9 mouse cellular contexts compared by ENCODE assay signal in genomic region chr10:24447135-24447534, GRCm38 (mm10).
A peak's percentile ranks its signal among the peaks of the same experiment; 100 is the strongest.
DNase-seq lines count a peak whose midpoint lies in the region; ATAC-seq and TF ChIP-seq lines count a peak whose summit lies in the region.
"Had no signal": no experiment of that assay in that cellular context is flagged by ENCODE, and none has a peak within 500 bp of the region (broad histone marks: within the 10 kb centered on the region; RNA-seq: fewer than 3 reads in every experiment).

No protein-coding gene starts in this region.

- no peak for TF ChIP-seq CTCF in testis, adult 2 months (IDR thresholded peaks at IDR 0.05; ENCODE audit: control insufficient read depth, insufficient read depth, insufficient replicate concordance, low read depth, low read length)
- no peak for TF ChIP-seq CTCF in left cerebral cortex, adult 2 months (IDR thresholded peaks at IDR 0.05)

- H3K36me3 ChIP-seq in testis, adult 2 months (ENCODE audit: control insufficient read depth, insufficient read depth, low read length), result no peaks in the 10 kb centered on the region
- no peaks in the 10 kb centered on the region for H3K36me3 ChIP-seq in heart, embryonic 10.5 days
- no peaks in the 10 kb centered on the region for H3K36me3 ChIP-seq in stomach, embryonic 16.5 days (ENCODE audit: control insufficient read depth, insufficient read depth, low read length)
- H3K36me3 ChIP-seq: midbrain, embryonic 15.5 days had no signal

- intact Hi-C loops in left cerebral cortex, adult 2 months (cut with DNase I), result no loop called here

- H3K4me3 ChIP-seq in testis, adult 2 months (ENCODE audit: control insufficient read depth, low read depth, low read length), result peak overlapping the region; percentile 60
- no peak overlapping the region for H3K4me3 ChIP-seq in heart, embryonic 10.5 days
- H3K4me3 ChIP-seq in stomach, embryonic 16.5 days (replicated peaks; ENCODE audit: low read length), result no peak overlapping the region
- no peak overlapping the region for H3K4me3 ChIP-seq in left cerebral cortex, adult 2 months
- H3K4me3 ChIP-seq: erythroblast, embryonic 14.5 days; midbrain, embryonic 15.5 days had no signal

- H3K9me3 ChIP-seq in heart, embryonic 10.5 days, result no peaks in the 10 kb centered on the region
- no peaks in the 10 kb centered on the region; the same call in 1 of the 2 replicates for H3K9me3 ChIP-seq in stomach, embryonic 16.5 days (replicated peaks; ENCODE audit: control insufficient read depth, low read length)
- H3K9me3 ChIP-seq: midbrain, embryonic 15.5 days had no signal

- H3K27ac ChIP-seq in testis, adult 2 months (ENCODE audit: control insufficient read depth, insufficient read depth, low read depth, low read length), result peak overlapping the region; percentile 63
- H3K27ac ChIP-seq in heart, embryonic 10.5 days, result peak overlapping the region; percentile 64
- peak overlapping the region; percentile 87 for H3K27ac ChIP-seq in stomach, embryonic 16.5 days (ENCODE audit: low read length)
- H3K27ac ChIP-seq in left cerebral cortex, adult 2 months, result no peak overlapping the region
- H3K27ac ChIP-seq: midbrain, embryonic 15.5 days had no signal

- 17% methylated on average over 6 of the region's 6 CpGs for WGBS in heart, embryonic 10.5 days
- 46% methylated on average over 6 of the region's 6 CpGs for WGBS in stomach, embryonic 16.5 days

- no peak for DNase-seq in testis, postnatal 14 days (ENCODE audit: low spot score)
- peak; percentile 78 for DNase-seq in heart, embryonic 10.5 days (ENCODE audit: low spot score)
- peak; percentile 14 for DNase-seq in kidney, postnatal 14 days
- DNase-seq in left cerebral cortex, adult 2 months (ENCODE audit: extremely low spot score in 1 of 2, low spot score in 2 of 2), result no peak
- DNase-seq in layer of hippocampus, adult 9-10 months (ENCODE audit: low spot score), result no peak

- H3K4me1 ChIP-seq in testis, adult 2 months (ENCODE audit: control insufficient read depth, insufficient read depth, low read length), result peaks cover 2% of the 10 kb centered on the region; the same call in 1 of the 2 replicates
- peaks cover 29% of the 10 kb centered on the region for H3K4me1 ChIP-seq in heart, embryonic 10.5 days
- peaks cover 5% of the 10 kb centered on the region for H3K4me1 ChIP-seq in stomach, embryonic 16.5 days (ENCODE audit: control insufficient read depth, insufficient read depth, low read length)
- H3K4me1 ChIP-seq: midbrain, embryonic 15.5 days had no signal

- no peak for TF ChIP-seq POLR2A in testis, adult 2 months (IDR thresholded peaks at IDR 0.05; ENCODE audit: control insufficient read depth, low read depth, low read length)

- no peak overlapping the region for H3K4me2 ChIP-seq in stomach, embryonic 16.5 days (ENCODE audit: low read depth, low read length)
- H3K4me2 ChIP-seq: midbrain, embryonic 15.5 days had no signal

- ATAC-seq in stomach, embryonic 16.5 days (ENCODE audit: insufficient read depth, low FRiP score), result no peak
- ATAC-seq: midbrain, embryonic 15.5 days had no signal

- H3K9ac ChIP-seq in stomach, embryonic 16.5 days (ENCODE audit: low read length), result no peak overlapping the region
- H3K9ac ChIP-seq: midbrain, embryonic 15.5 days had no signal

- no peaks in the 10 kb centered on the region for H3K27me3 ChIP-seq in testis, adult 2 months (ENCODE audit: control insufficient read depth, insufficient read depth, low read length)
- no peaks in the 10 kb centered on the region for H3K27me3 ChIP-seq in heart, embryonic 10.5 days (ENCODE audit: insufficient read depth, poor library complexity, severe bottlenecking)
- no peaks in the 10 kb centered on the region for H3K27me3 ChIP-seq in stomach, embryonic 16.5 days (ENCODE audit: control insufficient read depth, insufficient read depth, low read length)
- H3K27me3 ChIP-seq: midbrain, embryonic 15.5 days had no signal

Comparison
In these comparisons a context has a peak if more than half of its experiments do, and no peak if none do; other contexts are left out.
1. DNase-seq: peak in heart, embryonic 10.5 days (single experiment) and kidney, postnatal 14 days (single experiment); none in testis, postnatal 14 days (single experiment), left cerebral cortex, adult 2 months (0 of 2) and layer of hippocampus, adult 9-10 months (single experiment).